Mouse (Mus musculus) kidney, postnatal 25 days (tissue): ENCODE data around the gene Ugt1a10.

Experiments used
- DNase-seq, 2 experiments: peaks; one replicate each; pipeline ENCODE4 v3.0.0; 2021; ENCODE audit warnings: mixed read lengths in 2 of 2

Ugt1a10 gene

GRCm38 (mm10) chr1:88231803-88232499 is 176.8 kb downstream of the Ugt1a10 start:
- DNase-seq, result peak in 1 of 2 experiments; percentile 53

GRCm38 (mm10) chr1:88232664-88233380 is 177.6 kb downstream of the Ugt1a10 start:
- DNase-seq, result peak in 1 of 2 experiments; percentile 34

GRCm38 (mm10) chr1:88233421-88234247 is 178.4 kb downstream of the Ugt1a10 start:
- DNase-seq, result peak in 1 of 2 experiments; percentile 65

DNA sequence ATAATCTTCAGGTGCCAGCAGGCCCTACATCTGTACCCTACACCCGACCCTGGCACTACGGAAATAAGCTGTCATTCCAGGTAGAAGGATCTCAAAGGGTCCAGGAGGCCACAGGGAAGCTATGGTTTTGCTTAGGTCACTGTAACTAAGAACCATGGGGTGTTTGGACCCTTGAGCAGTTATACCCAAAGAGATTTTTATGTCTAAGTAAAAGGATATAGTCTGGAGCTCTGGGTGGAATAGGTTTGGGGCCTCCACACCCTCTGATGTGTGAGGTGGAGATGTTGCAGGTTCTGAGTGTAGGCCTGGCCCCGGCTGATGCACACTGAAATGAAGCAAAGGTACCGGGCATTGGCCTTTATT is 179.0 kb downstream of the Ugt1a10 start:
- DNase-seq, result peak in 1 of 2 experiments; percentile 31

GRCm38 (mm10) chr1:88234646-88235045 is 179.5 kb downstream of the Ugt1a10 start:
- DNase-seq, result no peak

- peak in 1 of 2 experiments; percentile 54 for DNase-seq
Observed at GRCm38 (mm10) chr1:88235046-88235893, 180.1 kb downstream of the Ugt1a10 start.

DNA sequence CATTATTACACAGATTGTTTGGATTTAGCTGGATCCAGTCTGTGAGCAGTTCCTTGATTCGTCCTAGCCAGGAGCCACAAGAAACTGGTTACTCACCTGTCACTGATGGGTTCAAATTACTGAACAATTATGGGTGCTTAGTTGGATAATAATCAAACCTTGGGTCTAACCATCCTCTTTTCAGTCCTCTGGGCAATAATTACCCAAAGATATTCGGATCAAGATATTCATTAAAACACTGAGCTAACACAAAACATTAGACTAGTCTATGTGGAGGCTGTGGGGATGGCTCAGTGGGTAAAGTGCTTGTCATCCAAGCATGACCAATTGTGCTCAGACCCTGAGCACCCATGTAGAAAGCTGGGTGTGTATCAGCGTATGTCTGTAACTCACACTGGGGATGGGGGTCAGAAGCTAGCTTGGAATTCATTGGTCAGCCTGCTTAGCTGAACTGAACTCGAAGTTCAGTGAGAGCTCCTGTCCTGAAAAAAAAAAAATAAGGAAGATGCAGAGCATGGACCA is 180.8 kb downstream of the Ugt1a10 start:
- DNase-seq, result peak in 1 of 2 experiments; percentile 70

- DNase-seq, result peak in 1 of 2 experiments; percentile 57
Observed at GRCm38 (mm10) chr1:88237311-88237710, 182.1 kb downstream of the Ugt1a10 start.

DNA sequence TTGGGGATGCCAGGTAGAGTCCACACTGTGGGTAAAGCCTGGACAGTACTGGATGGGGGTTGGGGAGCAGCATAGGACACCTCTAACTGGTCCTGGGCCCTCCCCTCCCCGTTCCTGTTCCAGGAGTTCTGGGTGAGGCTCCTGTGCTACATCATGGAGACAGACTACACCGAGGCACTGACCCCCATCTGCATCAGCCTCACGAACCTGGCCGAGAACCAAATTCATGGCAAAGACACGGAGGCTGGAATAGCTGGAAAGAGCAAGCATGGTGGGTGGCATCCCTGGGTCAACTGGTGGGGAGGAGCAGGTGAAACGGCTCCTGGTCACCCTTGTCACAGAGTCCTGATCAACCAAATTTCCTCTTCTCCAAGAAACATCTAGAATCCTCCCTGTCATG is 183.6 kb downstream of the Ugt1a10 start:
- DNase-seq, result peak in 1 of 2 experiments; percentile 60

DNA sequence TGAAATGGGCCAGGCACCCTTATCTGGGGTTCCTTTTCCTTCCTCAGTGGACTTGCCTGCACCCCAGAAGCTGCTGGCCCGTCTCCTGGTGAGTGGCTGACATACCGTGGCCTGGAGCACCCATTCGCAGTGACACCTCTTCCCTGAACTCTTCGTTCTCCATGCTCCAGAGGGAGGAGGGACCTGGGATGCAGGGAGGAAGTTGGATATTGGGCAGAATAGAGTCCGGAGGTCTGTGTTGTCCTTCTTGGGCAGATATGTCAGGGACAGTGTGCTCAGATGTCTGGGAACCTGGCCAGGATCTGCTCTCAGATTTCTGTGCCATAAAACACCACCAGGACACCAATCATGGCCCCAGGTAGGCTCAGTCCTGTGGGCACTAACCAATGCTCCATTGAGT is 184.9 kb downstream of the Ugt1a10 start:
- peak in 1 of 2 experiments; percentile 64 for DNase-seq

- DNase-seq, result peak in 1 of 2 experiments; percentile 59
Observed at GRCm38 (mm10) chr1:88240579-88240978, 185.4 kb downstream of the Ugt1a10 start.

DNA sequence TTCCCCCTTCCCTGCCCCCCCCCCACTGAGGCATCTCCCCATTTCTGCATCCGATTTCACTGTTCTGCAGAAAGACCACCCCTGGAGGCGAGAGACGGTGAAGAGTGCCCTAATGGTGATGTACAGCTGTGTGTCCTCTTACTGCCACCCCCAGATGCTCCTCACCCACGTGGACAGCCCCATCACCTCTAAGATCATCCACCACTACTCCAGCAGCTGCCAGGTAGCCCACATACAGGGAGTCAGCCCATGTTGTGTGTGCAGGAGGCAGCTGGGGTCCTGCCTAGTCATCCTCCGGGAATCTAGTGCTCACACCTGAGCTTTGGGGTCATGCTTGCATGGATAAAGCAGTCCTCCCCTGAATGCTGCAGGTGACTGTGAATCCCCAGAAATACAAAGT is 188.7 kb downstream of the Ugt1a10 start:
- peak in 1 of 2 experiments; percentile 51 for DNase-seq

GRCm38 (mm10) chr1:88245881-88246280 is 190.7 kb downstream of the Ugt1a10 start:
- DNase-seq, result peak in 1 of 2 experiments; percentile 59

DNA sequence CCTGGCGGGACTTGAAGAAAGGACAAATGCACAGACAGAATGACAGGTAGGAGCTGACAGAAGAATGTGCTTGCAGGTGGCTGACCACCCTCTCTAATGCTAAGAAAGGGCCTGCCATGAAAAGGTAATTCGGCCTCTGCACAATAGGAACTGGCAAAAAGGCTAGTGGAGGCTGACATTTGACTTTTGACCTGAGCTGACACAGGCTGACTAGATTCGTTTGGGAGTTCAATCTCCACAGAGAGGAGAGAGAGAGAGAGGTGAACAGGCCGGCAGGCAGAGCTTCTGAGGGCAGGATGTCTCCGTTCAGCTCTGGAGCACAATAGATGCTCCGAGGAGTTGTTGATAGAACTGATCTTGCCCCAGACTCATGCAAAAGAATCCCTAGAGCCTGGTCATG is 191.2 kb downstream of the Ugt1a10 start:
- DNase-seq, result no peak

DNA sequence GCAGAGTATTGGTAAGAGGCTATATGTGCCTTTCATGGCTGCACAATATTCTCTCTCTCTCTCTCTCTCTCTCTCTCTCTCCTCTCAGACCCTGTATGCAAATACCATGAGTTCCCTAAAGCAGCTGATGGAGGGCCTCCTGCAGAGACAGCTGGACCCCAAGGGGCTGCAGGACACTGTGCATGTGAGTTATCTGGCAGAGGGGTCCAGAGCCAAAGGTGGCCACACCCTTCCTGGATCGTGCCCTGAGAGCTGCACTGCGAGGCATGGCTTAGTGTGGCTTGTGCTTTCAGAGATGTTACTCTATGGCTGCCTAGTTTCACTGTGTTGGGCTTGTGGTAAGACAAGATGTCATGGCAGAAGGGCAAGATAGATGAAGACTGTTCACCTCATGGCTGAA is 192.5 kb downstream of the Ugt1a10 start:
- no peak for DNase-seq

DNA sequence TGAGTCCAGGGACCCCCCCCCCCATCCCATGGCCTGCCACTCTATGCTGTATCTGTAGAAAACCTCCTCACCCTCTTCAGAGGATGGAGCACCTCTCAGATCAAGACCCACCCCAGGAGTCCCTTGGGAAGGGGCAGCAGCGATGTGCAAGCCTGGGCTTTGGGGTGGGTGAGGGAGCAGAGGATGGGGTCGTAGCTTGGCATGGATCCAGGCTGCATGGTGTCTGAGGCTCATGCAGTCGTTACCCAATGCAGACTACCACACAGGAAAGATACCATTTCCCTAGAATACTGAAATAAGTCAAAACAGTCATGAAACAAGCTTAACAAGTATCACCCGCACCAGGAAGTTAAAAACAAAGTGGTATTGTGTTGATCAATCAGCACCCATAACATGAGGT is 193.5 kb downstream of the Ugt1a10 start:
- no peak for DNase-seq

- no peak for DNase-seq
Observed at GRCm38 (mm10) chr1:88249596-88249995, 194.4 kb downstream of the Ugt1a10 start.

- no peak for DNase-seq
Observed at GRCm38 (mm10) chr1:88250023-88250422, 194.8 kb downstream of the Ugt1a10 start.

- DNase-seq, result no peak
Observed at GRCm38 (mm10) chr1:88253106-88253505, 197.9 kb downstream of the Ugt1a10 start.

DNA sequence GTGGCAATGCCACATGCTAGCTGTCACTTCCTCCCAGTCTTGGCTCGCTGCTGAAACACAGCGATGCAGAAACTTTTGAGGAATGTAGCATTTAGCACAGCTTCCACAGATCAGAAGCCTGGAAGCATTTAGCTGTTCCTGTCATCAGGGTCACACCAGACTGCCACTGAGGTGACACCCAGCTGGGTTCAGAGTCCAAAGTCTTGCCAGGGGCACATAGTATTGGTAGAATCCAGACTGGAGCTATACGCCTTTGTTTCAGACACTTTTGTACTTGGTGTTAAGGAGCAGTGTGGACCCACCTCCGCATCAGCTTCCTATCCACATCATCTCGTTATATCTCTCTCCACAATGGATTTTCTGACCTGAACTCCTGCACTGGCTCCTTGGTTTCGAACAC is 198.4 kb downstream of the Ugt1a10 start:
- no peak for DNase-seq

DNA sequence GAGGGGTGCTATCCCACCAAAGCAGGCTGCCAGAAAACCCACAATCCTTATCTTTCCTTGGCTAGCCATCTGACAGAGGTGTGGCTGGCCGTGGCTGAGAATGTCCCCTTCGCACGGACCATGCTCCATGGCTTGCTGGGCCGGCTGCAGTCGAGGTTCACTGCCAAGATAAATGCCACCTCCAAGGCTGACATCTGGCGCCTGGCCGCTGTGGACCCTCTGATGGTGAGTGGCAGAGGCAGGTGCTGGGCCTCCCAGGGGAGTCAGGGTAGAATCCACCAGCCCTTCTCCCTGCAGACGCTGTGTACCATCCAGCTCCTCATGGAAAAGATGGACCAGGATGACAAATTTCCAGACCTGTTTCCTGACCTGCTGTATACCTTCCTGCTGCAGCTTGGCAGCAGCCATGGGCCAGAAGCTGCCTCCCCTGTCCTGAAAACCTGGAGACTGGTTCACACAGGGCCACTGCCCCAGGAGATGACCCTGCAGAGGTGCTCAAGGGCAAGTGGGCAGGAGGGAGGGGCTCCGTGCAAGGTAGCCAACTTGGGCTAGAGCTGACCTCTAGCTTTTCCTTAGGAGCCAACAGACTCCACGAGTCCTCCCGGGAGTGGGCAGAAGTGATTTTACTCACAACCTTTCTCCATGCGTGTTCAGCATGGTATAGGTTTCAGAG is 199.7 kb downstream of the Ugt1a10 start:
- no peak for DNase-seq

DNA sequence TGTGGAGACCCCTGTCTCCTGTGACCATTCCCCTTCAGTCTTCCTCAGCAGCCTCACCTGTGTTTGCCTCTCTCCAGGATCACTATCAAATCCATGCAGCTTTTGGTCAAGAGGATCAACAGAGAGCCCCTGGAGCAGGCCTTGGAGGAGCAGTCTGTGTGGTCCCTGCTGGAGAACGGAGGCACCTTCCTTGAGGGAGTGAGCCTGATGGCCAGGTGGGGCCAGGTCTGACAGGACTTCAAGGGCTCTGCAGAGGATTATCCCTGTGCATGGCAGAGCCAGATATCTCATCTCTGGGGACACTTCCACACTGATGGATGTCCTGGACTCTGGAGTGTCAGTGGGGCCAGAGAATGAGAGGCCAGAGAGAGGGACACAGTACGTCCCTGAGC is 200.3 kb downstream of the Ugt1a10 start:
- DNase-seq, result no peak
